Mouse (Mus musculus): ENCODE measurements at regions not wholly inside any gene's neighbourhood (a gene's known extent, or its start where the extent isn't known, plus 50 kb on each side); places are given as distances from the start of the nearest gene placed in this dataset.
"Not testable (repeated sequence)": the region's sequence is repeated elsewhere in the genome, so short reads cannot be mapped to it uniquely, and the experiment has no call there.

DNA sequence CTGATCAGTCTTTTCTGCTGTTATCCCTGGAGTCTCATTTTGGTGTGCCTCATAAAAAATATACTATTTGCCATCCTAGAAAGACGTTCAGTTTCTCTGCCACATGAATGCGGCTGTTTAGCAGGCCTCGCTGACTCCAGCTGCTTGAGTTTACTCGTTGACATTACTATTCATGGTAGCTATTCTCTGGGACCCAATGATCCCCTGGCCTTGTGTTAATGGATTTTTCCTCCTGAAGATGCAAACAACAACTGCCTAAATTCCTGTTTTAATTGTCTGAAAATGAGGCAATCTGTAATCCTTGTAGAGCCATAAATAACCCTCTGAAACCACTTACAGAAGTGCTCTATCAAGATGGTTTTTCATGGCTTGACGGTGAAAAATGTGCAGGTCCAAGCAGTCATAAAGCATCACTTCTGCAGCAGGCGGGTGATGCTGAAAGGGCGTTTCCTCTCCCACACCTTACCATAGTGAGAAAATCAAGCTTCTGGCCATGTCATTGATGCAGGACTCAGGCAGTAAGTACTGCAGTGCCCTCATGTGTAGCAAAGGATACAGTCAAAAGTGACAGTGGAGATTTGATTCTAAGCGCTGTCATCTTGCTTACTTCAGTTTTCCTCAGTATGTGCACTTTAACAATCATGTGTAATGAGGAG lies 419.7 kb upstream of the Lrp1b start:
- DNase-seq (ENCODE audit: low spot score in 2 of 2) = no peak

DNA sequence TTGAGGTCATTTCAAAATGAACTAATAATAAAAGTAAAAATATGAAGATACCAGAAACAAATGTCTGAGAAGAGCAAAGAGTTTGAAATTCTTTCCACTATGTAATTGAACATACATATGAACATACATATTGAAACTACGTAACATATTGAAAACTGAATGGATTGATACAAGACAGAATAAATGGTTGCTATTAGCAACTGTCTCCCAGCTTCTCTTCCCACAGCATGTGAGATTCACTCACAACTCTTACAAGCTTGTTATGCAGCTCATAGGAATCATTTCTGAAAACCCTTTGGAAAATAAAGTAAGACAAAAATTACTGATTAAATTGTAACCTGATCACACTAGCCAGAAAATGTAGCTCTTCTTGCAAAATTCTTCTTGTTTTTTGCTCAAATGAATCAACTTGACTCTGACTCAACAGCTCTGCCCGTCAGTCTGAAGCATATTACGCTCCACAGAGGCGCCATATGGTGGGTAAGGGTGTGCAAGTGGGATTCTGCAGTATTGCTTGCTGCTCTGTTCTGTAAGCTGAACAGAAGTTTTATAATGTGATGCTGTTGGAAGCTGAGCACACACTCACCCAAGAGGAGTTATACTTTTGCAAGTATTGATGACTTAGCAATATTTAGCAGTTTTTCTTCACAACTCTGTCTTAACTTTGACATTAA lies 444.3 kb upstream of the Lrp1b start:
- DNase-seq (ENCODE audit: low spot score in 2 of 2) = peak; percentile 29 to 35

DNA sequence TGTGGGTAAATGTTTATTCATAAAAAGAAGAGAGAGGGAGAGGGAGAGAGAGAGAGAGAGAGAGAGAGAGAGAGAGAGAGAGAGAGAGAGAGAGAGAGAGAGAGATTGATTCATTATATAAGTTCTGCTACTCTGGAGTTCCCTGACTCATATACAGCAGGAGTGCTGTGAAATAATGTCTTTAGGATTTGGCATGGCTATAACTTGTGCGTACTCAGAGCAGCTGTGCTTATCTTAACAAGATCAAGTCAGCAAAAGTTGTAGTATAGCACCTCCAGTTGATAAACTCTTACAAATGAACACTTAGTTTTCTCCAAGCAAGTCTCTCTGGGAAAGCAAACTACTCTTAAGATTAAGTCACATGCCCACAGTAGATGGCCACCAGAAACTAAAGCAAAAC lies 435.3 kb upstream of the Kynu start:
- DNase-seq (ENCODE audit: low spot score in 2 of 2) = no peak

DNA sequence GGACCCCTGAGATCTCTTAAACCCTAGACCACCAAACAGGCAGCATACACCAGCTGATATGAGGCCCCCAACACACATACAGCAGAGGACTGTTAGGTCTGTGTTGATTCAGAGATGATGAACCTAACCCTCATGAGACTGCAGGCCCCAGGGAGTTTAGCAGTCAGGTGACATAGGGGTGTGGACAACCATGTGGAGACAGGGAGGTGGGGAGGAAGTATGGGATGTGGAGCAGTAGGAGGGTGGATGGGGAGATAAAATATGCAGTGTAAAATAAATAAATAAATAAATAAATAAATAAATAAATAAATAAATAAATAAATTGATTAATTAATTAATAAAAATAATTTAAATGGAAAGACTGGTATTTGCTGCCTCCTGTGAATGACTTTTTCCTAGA lies 401.6 kb upstream of the Kynu start:
- DNase-seq (ENCODE audit: low spot score in 2 of 2) = no peak

DNA sequence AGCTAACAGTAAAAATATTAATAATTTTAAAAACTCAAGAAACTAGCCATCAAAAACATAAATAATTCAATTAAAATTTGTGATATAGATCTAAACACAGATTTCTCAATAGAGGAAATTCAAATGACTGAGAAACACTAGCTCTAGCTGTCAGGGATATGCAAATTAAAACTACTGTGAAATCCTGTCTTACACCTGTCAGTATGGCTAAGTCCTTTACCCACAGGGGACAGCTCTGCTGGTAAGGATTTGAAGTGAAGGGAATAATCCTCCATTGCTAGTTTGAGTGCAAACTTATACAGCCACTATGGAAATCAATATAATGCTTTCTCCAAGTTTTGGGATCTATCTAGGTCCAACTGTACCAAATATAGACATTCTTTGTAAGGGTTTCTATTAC lies 373.0 kb upstream of the Kynu start:
- DNase-seq (ENCODE audit: low spot score in 2 of 2) = no peak

DNA sequence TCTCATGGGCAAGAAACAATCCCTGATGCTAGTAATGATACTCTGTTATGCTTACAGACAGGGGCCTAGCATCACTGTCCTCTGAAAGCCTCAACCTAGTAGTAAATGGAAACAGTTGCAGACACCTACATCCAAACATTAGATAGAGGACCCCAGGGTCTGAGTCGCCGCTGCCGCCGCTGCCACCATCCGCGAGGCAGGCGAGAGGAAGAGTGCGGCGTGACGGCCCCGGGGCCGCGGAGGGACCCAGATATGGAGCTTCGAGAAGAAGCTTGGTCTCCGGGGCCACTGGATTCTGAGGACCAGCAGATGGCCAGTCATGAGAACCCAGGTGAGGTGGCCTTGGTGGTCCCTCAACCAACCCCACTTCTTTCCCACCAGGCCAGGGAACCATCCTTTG lies 359.6 kb upstream of the Kynu start:
- DNase-seq (ENCODE audit: low spot score in 2 of 2) = not testable (repeated sequence)

DNA sequence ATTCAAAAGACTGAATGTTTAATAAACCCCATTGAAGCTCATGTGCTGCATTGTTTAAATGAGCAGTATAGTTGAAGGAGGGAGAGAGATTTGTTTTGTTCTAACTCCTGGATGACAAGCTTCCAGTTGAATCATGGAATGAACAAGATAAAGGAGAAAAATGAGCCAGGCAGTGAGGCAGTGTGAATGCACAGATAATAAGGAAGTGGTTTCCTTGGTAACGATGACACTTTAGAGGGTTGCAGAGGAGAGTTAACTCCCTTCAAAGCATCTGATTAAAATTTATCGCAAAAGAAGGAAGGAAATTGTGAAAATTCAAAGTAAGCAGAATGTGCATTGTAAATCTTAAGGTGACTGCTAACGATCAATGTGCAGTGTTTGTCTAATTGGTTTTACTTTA lies 346.9 kb upstream of the Kynu start:
- DNase-seq (ENCODE audit: low spot score in 2 of 2) = no peak

DNA sequence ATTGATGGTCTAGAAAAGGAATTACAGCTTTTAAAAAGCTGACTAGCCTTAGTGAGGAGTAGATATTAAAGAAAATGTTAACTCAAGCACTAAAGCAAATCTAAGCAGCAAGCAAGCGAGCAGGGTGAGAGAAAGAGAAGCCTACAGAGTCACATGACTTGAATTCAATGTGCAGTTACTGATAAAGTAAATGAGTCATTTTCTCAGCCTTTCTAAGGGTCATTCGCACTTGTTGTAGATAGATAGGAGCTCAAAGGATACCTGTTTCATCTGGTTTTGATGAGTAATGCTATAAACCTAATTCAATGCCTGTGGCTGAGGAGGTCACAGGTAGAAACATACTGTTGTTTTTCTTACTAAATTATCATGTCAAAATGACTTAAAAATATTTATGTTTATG lies 341.2 kb upstream of the Kynu start:
- no peak for DNase-seq (ENCODE audit: low spot score in 2 of 2)

DNA sequence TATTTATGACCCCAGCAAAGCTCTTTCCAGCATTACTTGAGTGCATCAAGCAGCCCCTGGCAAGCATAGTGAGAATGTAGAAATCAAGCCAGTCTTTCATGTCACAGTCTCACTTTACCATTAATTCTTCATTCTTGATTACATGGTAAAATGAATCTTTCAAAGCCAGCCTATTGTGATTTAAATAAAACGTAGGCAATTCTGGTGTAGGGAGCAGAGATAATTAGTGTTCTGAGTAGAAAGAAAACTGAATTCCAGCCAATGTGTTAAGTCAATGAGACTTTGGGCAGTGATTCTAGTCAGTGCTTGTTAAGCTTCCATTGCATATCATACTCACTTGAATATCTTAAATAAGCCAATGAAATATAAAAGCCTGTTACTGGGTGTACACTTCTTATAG lies 338.0 kb upstream of the Kynu start:
- no peak for DNase-seq (ENCODE audit: low spot score in 2 of 2)

DNA sequence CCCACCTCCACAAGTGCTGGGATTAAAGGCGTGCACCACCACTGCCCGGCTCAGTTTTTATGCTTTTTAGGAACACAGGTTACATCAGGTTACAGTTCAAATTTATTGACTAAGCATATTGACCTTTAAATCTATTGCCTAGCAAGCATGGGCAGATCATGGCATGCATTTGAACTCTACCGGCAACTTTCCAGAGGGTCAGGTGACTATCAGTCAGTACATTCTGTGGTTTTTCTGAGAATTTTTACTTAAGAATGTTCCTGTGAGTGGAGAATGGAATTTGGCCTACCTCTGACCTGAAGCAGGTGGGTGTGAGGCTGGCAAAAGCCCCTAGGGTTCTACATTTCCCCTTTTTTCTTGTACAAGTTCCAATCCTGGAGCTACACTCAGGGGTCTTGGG lies 332.4 kb upstream of the Kynu start:
- DNase-seq (ENCODE audit: low spot score in 2 of 2) = no peak

DNA sequence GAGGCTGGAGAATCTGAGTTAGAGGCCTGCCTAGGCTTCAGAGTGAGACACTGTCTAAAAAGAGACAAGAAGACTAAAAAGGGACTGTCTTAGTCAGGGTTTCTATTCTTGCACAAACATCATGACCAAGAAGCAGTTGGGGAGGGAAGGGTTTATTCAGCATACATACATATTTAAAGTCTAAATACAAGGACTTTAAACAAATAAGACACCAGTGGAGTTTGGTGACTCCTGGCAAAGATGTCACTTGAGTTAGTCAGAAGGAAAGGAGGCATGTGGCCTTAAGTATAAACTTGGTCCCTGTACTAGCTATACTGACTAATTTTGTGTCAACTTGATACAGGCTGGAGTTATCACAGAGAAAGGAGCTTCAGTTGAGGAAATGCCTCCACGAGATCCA lies 330.4 kb upstream of the Kynu start:
- DNase-seq (ENCODE audit: low spot score in 2 of 2) = not testable (repeated sequence)

DNA sequence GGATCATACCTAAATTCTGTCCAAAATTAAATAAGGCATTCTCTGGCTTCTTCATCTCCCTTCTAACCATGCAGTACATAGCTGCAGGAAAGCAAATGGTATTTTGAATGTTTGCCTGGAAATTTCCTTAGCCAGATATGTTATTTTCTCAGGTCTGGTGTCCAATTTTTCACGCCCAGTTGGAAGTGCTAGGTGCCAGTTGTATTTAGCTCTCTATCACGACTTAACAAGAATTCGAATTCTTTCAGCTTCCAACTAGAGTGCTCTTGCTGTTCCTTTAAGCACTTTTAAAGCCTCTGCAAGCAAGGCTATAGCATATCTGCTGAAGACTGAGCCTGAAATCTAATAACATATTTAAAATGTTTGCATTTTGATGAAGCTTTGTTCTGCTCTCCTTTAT lies 308.3 kb upstream of the Kynu start:
- DNase-seq (ENCODE audit: low spot score in 2 of 2) = no peak

DNA sequence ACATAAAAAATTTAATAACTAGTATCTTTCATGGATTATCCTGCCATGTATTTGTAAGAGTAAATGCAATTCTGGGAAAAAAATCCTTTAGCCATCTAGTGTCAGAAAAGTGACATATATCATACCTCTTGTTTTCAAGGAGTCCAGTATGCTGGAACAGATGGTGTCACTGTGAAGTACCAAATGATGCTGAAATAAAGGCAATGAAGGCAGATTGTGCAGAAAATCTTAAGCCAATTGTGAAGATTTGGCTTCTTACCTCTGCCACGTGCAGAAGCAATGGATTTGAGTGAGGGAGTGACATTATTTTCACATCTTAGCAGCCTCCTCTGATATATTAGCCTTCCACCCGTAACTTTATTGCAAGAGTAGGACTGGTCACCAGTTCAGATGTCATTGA lies 306.5 kb upstream of the Kynu start:
- DNase-seq (ENCODE audit: low spot score in 2 of 2) = no peak

DNA sequence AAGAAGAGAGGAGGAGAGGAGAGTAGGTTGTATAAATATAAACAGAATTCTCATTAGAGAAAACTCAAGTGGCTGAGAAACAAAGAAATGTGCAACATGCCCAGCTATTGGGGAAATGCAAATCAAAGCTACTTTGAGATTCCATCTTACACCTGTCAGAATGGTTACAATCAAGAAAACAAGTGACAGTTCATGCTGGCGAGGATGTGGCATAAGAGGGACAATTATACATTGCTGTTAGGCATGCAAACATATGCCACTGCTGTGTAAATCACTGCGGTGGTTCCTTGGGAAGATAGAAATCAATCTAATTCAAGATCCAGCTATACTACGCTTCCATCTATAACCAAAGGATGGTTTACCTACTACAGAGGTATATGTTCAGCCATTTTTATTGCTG lies 300.4 kb upstream of the Kynu start:
- DNase-seq (ENCODE audit: low spot score in 2 of 2) = no peak

DNA sequence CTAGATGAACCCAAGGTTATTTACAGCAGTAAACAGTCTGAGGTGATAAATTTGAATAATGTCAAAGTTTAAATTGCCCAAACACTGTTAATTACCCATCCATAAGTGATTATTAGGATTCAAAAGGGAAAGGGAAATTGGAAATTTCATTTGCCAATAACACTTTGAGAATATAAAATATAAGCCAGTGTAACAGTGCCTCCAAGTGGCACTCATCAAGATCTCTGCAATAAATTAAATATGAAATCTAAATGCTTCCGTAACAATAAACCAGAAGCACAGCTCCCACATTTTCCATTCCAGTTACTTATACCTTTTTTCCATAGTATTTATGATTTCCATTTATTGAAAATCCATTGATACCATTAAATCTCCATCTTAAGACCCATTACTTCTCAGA lies 284.3 kb upstream of the Kynu start:
- DNase-seq (ENCODE audit: low spot score in 2 of 2) = no peak

DNA sequence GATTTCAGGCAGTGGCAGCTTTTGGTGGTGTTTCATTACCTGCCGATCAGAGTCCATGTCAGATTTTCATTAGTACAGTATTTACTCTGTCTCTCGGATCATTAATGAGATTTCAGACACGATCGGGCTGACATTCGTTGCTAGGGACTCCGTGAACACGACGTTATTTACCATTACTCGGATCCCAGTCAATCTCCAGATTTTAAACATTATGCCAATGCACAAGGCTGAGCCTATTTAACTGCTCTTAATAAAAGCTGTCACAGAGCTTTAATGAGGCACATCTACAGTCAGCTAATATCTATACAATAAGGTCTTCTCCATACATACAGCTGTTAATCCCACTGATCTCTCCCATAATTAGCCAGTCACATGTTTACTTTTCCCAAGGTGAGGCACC lies 283.0 kb upstream of the Kynu start:
- DNase-seq (ENCODE audit: low spot score in 2 of 2) = no peak

DNA sequence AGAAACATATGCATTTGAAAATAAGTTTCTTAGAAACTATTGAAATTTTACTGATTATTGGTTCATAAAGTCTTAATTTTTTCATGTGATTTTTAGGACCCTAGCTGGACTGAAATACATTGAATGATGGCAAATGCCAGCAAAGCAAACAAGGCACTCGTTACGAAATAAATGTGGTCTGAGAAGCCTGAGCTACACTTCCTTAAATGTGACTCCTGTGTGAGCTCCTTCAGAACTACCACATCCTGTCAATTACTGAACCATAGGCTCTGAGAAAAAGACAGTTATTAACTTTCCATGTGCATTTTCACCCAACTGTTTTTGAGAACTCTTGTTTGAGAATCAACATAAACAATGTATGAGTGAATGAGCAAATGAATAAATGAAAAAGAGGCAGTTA lies 281.1 kb upstream of the Kynu start:
- no peak for DNase-seq (ENCODE audit: low spot score in 2 of 2)

DNA sequence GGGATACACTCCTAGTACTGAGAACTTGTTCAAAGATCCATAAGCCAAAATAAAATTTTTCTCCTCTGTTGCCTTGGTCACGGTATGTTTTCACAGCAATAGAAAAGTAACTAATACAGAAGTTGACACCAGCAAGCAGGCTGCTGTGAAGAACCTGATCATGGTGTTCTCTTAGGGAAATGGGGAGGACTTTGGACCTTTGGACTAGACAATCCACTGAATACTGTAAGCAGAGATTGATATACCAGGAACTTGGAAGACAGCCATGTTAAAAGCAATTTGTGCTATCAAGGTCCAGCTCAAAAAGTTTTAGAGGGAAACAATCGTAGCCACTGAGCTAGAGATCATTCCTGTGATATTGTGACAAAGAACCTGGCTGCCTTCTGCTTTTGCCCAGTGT lies 259.3 kb upstream of the Kynu start:
- DNase-seq (ENCODE audit: low spot score in 2 of 2) = no peak

DNA sequence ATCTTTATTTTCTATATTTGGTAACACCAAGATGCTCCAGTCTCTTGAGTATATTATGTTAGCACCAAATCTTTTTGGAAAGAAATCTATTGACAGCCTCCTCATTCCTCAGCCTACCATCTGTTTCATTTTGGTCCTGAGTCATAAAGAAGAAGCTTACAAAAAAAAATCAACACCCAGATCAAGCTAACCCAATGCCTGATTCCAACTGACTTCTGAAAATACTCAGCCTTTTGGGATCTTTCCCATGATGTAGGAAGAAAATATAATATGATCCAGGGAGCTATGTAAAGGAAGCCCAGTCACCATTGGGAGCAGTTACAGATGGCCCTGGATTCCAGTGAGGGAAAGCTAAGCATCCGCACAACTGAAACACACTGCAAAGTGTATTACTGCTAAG lies 231.3 kb upstream of the Kynu start:
- DNase-seq (ENCODE audit: low spot score in 2 of 2) = no peak

DNA sequence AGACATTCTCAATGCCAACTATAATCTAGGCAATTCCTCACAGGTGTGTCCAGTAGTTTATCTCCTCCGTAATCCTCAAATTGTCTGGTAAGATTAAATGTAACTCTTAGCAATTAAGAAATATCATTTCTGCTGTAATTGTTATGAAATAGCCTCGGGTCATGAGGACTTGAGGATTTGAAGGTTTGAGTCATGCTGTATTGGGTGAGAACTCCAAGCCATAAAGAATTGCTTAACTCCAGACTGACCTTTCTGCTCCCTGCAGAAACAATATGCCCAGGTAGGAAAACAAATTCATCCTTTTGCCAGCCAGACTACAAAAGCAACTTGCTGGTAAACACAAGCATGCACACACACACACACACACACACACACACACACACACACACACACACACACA lies 190.8 kb upstream of the Kynu start:
- no peak for DNase-seq (ENCODE audit: low spot score in 2 of 2)

DNA sequence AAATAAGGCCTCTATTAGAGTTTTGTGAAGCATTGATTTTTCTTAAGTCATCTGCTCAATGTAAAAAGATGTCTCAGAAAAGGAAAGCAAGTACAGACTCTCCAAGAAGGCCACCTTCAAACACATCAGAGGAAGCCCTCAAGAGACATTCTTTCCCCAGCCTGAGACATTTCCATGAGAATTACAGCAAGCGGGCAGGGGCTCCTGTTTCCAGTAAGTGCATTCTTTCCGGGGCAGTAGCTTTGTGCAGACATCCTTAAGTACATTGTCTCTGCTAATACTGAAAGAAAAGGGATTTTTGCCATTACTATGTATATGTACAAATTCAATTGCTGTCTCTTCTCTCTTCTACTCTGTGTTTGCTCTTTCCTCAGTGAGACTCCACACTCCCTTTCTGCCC lies 189.3 kb upstream of the Kynu start:
- DNase-seq (ENCODE audit: low spot score in 2 of 2) = no peak

DNA sequence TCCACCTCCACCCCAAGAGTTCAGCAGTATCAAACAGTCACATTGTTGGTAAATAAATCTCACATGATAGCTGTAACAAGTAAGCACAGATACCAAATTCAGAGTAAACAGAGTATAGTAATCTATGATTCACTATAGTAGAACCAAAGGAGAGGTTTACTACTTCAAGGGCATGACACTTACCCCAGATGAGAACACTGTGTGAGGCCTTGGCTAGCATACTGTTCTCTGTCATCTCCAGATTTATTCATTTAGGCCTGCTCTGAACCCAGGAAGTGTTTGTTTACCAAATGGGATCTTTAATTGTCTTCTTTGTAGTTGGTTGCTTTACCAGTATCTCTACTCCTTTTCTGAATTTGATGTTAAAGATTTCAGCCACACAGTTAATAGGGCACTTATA lies 151.8 kb upstream of the Kynu start:
- DNase-seq (ENCODE audit: low spot score in 2 of 2) = no peak

DNA sequence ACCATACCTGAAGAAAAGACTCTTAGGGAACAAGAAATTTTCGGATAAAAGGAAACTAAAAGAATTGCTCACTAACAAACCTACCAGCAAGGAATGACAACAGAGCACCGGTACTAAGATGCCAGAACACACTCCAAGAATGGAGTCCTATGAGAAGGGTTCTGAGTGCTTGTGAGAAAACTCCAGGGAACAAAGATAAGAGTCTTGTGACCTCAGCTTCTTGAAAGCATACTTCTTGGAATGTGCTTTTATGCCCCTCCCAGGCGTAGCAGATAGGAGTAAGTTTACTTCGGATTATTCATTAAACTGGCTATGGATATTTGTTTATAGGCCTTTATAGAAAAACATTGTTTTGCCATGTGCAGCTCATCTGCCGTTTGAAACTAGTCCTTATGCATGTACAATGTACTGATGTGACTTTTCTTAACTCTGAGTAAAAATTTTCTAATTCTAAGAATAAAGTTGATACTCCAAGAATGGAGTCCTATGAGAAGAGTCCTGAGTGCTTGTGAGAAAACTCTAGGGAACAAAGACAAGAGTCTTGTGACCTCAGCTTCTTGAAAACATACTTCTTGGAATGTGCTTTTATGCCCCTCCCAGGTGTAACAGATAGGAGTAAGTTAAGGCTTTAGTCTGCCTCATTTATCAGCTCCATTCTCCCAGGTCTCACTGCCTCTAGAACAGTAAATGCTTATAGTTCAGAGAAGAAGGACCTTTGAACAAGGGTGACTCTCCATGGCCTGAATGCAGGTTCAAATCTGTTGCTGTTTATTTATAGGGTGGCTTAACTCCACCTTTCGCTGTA lies 150.8 kb upstream of the Kynu start:
- DNase-seq (ENCODE audit: low spot score in 2 of 2) = no peak

Measured in frontal cortex, postnatal 14 days (tissue).